18 mouse cellular contexts compared by ENCODE assay signal in genomic region chr14:60670191-60670590, GRCm38 (mm10). TPM values are rescaled to one million over a fixed set of nuclear protein-coding genes. Genes with fewer than 3 reads are reported as not detected.
A peak's percentile ranks its signal among the peaks of the same experiment; 100 is the strongest.
DNase-seq lines count a peak whose midpoint lies in the region; ATAC-seq and TF ChIP-seq lines count a peak whose summit lies in the region.
"Had no signal": no experiment of that assay in that cellular context is flagged by ENCODE, and none has a peak within 500 bp of the region (broad histone marks: within the 10 kb centered on the region; RNA-seq: fewer than 3 reads in every experiment).

No protein-coding gene starts in this region.

- H3K36me3 ChIP-seq in midbrain, embryonic 10.5 days: peaks cover 13% of the 10 kb centered on the region
- no peaks in the 10 kb centered on the region for H3K36me3 ChIP-seq in midbrain, embryonic 11.5 days (ENCODE audit: control insufficient read depth, insufficient read depth, low read length)
- H3K36me3 ChIP-seq in forebrain, embryonic 14.5 days (ENCODE audit: control insufficient read depth, insufficient read depth, low read length): no peaks in the 10 kb centered on the region
- H3K36me3 ChIP-seq: heart, embryonic 12.5 days; lung, embryonic 15.5 days had no signal

- H3K27ac ChIP-seq in layer of hippocampus, adult 2 months: peak overlapping the region; percentile 67; the same call in 1 of the 2 replicates
- H3K27ac ChIP-seq in midbrain, embryonic 10.5 days (replicated peaks): peak overlapping the region; percentile 35
- H3K27ac ChIP-seq in midbrain, embryonic 11.5 days (ENCODE audit: low read depth, low read length): no peak overlapping the region; the same call in 1 of the 2 replicates
- no peak overlapping the region for H3K27ac ChIP-seq in forebrain, embryonic 14.5 days (ENCODE audit: low read depth, low read length)
- H3K27ac ChIP-seq: lung, embryonic 15.5 days had no signal

- TF ChIP-seq CTCF in layer of hippocampus, adult 2 months (conservative IDR thresholded peaks at IDR 0.05): no peak

- no peak overlapping the region for H3K4me3 ChIP-seq in layer of hippocampus, adult 2 months
- H3K4me3 ChIP-seq in midbrain, embryonic 10.5 days: no peak overlapping the region
- H3K4me3 ChIP-seq in midbrain, embryonic 11.5 days (ENCODE audit: low read depth, low read length): no peak overlapping the region
- no peak overlapping the region for H3K4me3 ChIP-seq in forebrain, embryonic 14.5 days (ENCODE audit: low read depth, low read length)
- H3K4me3 ChIP-seq: heart, embryonic 12.5 days; lung, embryonic 15.5 days had no signal

- peak; percentile 91 for ATAC-seq in frontal cortex, adult (ENCODE audit: low TSS enrichment)
- no peak for ATAC-seq in midbrain, embryonic 11.5 days (ENCODE audit: low FRiP score)
- ATAC-seq in forebrain, embryonic 14.5 days: no peak
- no peak for ATAC-seq in megakaryocyte progenitor cell, adult 5-6 weeks (replicated peaks; ENCODE audit: poor library complexity)

- no peaks in the 10 kb centered on the region for H3K27me3 ChIP-seq in midbrain, embryonic 10.5 days (ENCODE audit: low read depth, poor library complexity, severe bottlenecking)
- no peaks in the 10 kb centered on the region for H3K27me3 ChIP-seq in midbrain, embryonic 11.5 days (ENCODE audit: control insufficient read depth, insufficient read depth, low read length)
- no peaks in the 10 kb centered on the region for H3K27me3 ChIP-seq in forebrain, embryonic 14.5 days (replicated peaks; ENCODE audit: control insufficient read depth, insufficient read depth, low read length)
- H3K27me3 ChIP-seq: CH12.LX; heart, embryonic 12.5 days; lung, embryonic 15.5 days had no signal

- WGBS in midbrain, embryonic 10.5 days: 69% methylated on average over 7 of the region's 7 CpGs
- WGBS in midbrain, embryonic 11.5 days: 43% methylated on average over 7 of the region's 7 CpGs
- 40% methylated on average over 7 of the region's 7 CpGs for WGBS in forebrain, embryonic 14.5 days

- no peak overlapping the region for H3K4me2 ChIP-seq in midbrain, embryonic 11.5 days
- no peak overlapping the region for H3K4me2 ChIP-seq in forebrain, embryonic 14.5 days (ENCODE audit: low read length)
- H3K4me2 ChIP-seq: heart, embryonic 12.5 days; liver, embryonic 11.5 days; lung, embryonic 15.5 days had no signal

- H3K4me1 ChIP-seq in midbrain, embryonic 10.5 days: peaks cover 48% of the 10 kb centered on the region
- H3K4me1 ChIP-seq in midbrain, embryonic 11.5 days (ENCODE audit: control insufficient read depth, insufficient read depth, low read length): peaks cover 11% of the 10 kb centered on the region
- H3K4me1 ChIP-seq in forebrain, embryonic 14.5 days (ENCODE audit: control insufficient read depth, insufficient read depth, low read length): peaks cover 16% of the 10 kb centered on the region

- DNase-seq in frontal cortex, postnatal 14 days (ENCODE audit: low spot score in 2 of 2): no peak
- DNase-seq in layer of hippocampus, adult 2 months (ENCODE audit: low spot score in 2 of 2): peak; percentile 38 to 59
- DNase-seq in layer of hippocampus, postnatal 25 days (ENCODE audit: extremely low spot score in 1 of 2, low spot score in 1 of 2): no peak
- no peak for DNase-seq in midbrain, embryonic 10.5 days (ENCODE audit: low spot score)
- DNase-seq in midbrain, embryonic 11.5 days (ENCODE audit: low spot score, missing footprints): no peak
- DNase-seq in forebrain, embryonic 14.5 days (ENCODE audit: low spot score): peak; percentile 41
- DNase-seq: adrenal gland, adult 8-10 months; cerebellum, adult 11-12 months; cerebellum, postnatal 25 days; kidney, adult 9 months; kidney, postnatal 36 days; left cerebral cortex, postnatal 4 days had no signal

- no peak overlapping the region for H3K9ac ChIP-seq in midbrain, embryonic 11.5 days (ENCODE audit: low read length)
- H3K9ac ChIP-seq in forebrain, embryonic 14.5 days (ENCODE audit: low read length): no peak overlapping the region
- H3K9ac ChIP-seq: heart, embryonic 12.5 days; lung, embryonic 15.5 days had no signal

- no peaks in the 10 kb centered on the region for H3K9me3 ChIP-seq in midbrain, embryonic 10.5 days (replicated peaks)
- no peaks in the 10 kb centered on the region for H3K9me3 ChIP-seq in midbrain, embryonic 11.5 days (ENCODE audit: control insufficient read depth, low read length)
- no peaks in the 10 kb centered on the region for H3K9me3 ChIP-seq in forebrain, embryonic 14.5 days (replicated peaks; ENCODE audit: control insufficient read depth, low read length)
- H3K9me3 ChIP-seq: heart, embryonic 12.5 days; lung, embryonic 15.5 days had no signal

RNA-seq across cellular contexts. Expression of gene Spata13, which starts 36.4 kb away (rescaled TPM):
- 10 to 100 TPM; 23.2 to 31.1 TPM for total RNA-seq in layer of hippocampus, adult 2 months (2021)
- 10 to 100 TPM; 27.6 to 28.5 TPM for total RNA-seq in layer of hippocampus, postnatal 25 days (2021)
- 67.9 and 70.0 TPM in 2 replicates for polyA plus RNA-seq in midbrain, embryonic 10.5 days (2016; fragmentation: Nextera tagmentation; extraction: Ambion mirVana)
- polyA plus RNA-seq in midbrain, embryonic 11.5 days (2014; fragmentation: Nextera tagmentation; extraction: Ambion mirVana): 61.0 and 66.0 TPM in 2 replicates
- polyA plus RNA-seq in forebrain, embryonic 14.5 days (2014; fragmentation: Nextera tagmentation; extraction: Ambion mirVana): 36.6 and 45.8 TPM in 2 replicates
- 20.2 and 20.4 TPM in 2 replicates for total RNA-seq in megakaryocyte progenitor cell, adult 5-6 weeks (2015)
- total RNA-seq in megakaryocyte progenitor cell, adult 5-6 weeks (2017): 33.5 and 35.9 TPM in 2 replicates

Comparison
In these comparisons a context has a peak if more than half of its experiments do, and no peak if none do; other contexts are left out.
1. DNase-seq: peak in layer of hippocampus, adult 2 months (2 of 2) and forebrain, embryonic 14.5 days (single experiment); none in frontal cortex, postnatal 14 days (0 of 2), layer of hippocampus, postnatal 25 days (0 of 2), midbrain, embryonic 10.5 days (single experiment) and midbrain, embryonic 11.5 days (single experiment).
2. H3K27ac ChIP-seq: peak in layer of hippocampus, adult 2 months (single experiment) and midbrain, embryonic 10.5 days (single experiment); none in midbrain, embryonic 11.5 days (single experiment) and forebrain, embryonic 14.5 days (single experiment).